Mouse (Mus musculus): ENCODE measurements at regions not wholly inside any gene's neighbourhood (a gene's known extent, or its start where the extent isn't known, plus 50 kb on each side); places are given as distances from the start of the nearest gene placed in this dataset.

- no peak for TF ChIP-seq CTCF (IDR thresholded peaks at IDR 0.05; ENCODE audit: low read depth)
- no peak for TF ChIP-seq EP300 (IDR thresholded peaks at IDR 0.05; ENCODE audit: low read depth)
Measured at GRCm38 (mm10) chr3:143475461-143475860, 593.7 kb upstream of the Pkn2 start.

Data from liver, postnatal 0 days (tissue).